Mouse (Mus musculus) embryo, embryonic 11.5 days (tissue): ENCODE measurements around the gene Ccl19.
"Not testable (repeated sequence)": the region's sequence is repeated elsewhere in the genome, so short reads cannot be mapped to it uniquely, and the experiment has no call there.

Experiments used
- DNase-seq: peaks from one replicate; pipeline ENCODE4 v3.0.0-alpha.2; 2012; ENCODE audit warnings: low read depth, low spot score

Gene Ccl19

GRCm38 (mm10) chr4:42756477-42756876 is at the start of gene Ccl19:
Gene Ccl19, minus strand, starts transcription at chr4:42756577.
- not testable (repeated sequence) for DNase-seq

GRCm38 (mm10) chr4:42773893-42774292 is 17.5 kb upstream of the Ccl19 start, which contains the start of gene Ccl21a:
Gene Ccl21a, minus strand, starts transcription at chr4:42773993.
- not testable (repeated sequence) for DNase-seq

- DNase-seq = not testable (repeated sequence)
Measured at GRCm38 (mm10) chr4:42735245-42735644, 21.1 kb downstream of the Ccl19 start, which contains the start of gene 4930578G10Rik. Gene 4930578G10Rik, plus strand, starts transcription at chr4:42735545.
